Mouse (Mus musculus) embryonic facial prominence, embryonic 13.5 days (tissue): ENCODE measurements around the gene Slc22a23. TPM values are rescaled to one million over a fixed set of nuclear protein-coding genes. Genes with fewer than 3 reads are reported as not detected.

Source experiments
- ATAC-seq: fragments of 200-750 bp; cut with Nextera tagmentation; 2 replicates; pipeline ENCODE4 v1.8.0; 2017; ENCODE audit warnings: low read depth; ENCODE audit not compliant: insufficient number of reproducible peaks, insufficient read depth, low FRiP score, low TSS enrichment
- H3K27ac ChIP-seq: fragments of 300-500 bp; sonication (generic); 2 replicates; pipeline ENCODE4 v1.5.1; 2015; ENCODE audit warnings: moderate library complexity, mild to moderate bottlenecking, inconsistent platforms
- H3K27me3 ChIP-seq: fragments of 300-500 bp; sonication (generic); 2 replicates; pipeline ENCODE4 v1.6.1; 2015; ENCODE audit warnings: mild to moderate bottlenecking, inconsistent platforms
- H3K36me3 ChIP-seq: fragments of 300-500 bp; sonication (generic); 2 replicates; pipeline ENCODE4 v1.6.1; 2015; ENCODE audit warnings: mild to moderate bottlenecking, inconsistent platforms
- H3K4me1 ChIP-seq: fragments of 300-500 bp; sonication (generic); 2 replicates; pipeline ENCODE4 v1.6.1; 2015; ENCODE audit warnings: inconsistent platforms
- H3K4me2 ChIP-seq: fragments of 300-500 bp; sonication (generic); 2 replicates; pipeline ENCODE4 v1.6.1; 2015; ENCODE audit warnings: moderate library complexity, mild to moderate bottlenecking, inconsistent platforms
- H3K4me3 ChIP-seq: fragments of 300-500 bp; sonication (generic); 2 replicates; pipeline ENCODE4 v1.5.1; 2015; ENCODE audit warnings: mild to moderate bottlenecking, inconsistent platforms
- H3K9ac ChIP-seq: fragments of 300-500 bp; sonication (generic); 2 replicates; pipeline ENCODE4 v1.6.1; 2015; ENCODE audit warnings: mild to moderate bottlenecking, inconsistent platforms
- H3K9me3 ChIP-seq: fragments of 300-500 bp; sonication (generic); 2 replicates; pipeline ENCODE4 v1.6.1; 2016; ENCODE audit warnings: inconsistent platforms
- WGBS: fragments of 180-500 bp; shearing (Covaris S2); methylation state at CpG from one replicate; pipeline ENCODE4 v1.1.7; 2015; ENCODE audit warnings: mixed read lengths; 5-methylcytosine and 5-hydroxymethylcytosine counted together
- polyA plus RNA-seq: library from polyadenylated mRNA; unstranded; fragments of >200 nt; fragmentation: Nextera tagmentation; extraction: Ambion mirVana; gene quantifications from 2 replicates; pipeline ENCODE4 v1.2.1, GENCODE M21; 2015

Gene Slc22a23
- polyA plus RNA-seq, 1 experiment from 2014 or later, result 3.3 TPM

DNA sequence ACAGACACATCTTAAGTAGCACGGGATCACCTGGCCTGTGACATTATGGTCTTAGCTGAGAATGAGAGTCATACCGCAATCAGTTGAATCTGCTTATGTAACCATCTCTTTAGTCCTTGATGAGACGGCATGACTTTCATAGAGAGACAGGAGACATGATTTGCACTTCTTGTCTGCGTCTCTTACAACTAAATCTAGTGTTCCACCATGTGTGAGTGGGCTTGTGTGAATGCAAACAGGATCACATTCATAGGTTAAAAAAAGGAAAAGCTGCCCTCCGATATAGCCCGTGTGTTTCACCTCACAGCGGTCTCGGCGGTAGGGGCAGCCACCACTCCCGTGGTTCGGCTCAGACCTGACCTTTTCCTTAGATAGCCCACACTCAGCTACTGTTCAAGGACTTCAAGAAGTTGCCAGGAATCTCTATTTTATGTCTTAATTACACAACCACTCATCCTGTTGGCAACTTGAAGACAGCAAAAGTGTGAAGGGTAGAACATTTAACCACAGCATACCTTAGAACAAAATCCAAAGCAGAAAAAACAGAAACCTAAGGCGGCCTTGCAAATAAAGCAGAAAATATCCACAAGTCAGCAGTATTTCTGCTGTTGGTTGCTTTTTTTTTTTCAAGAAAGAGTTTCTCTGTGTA lies 49.1 kb downstream of the Slc22a23 start:
- no peaks in the 10 kb centered on the region; the same call in 1 of the 2 replicates for H3K36me3 ChIP-seq
- WGBS, result 92% methylated on average over 12 of the region's 12 CpGs
- H3K4me2 ChIP-seq, result no peak overlapping the region
- H3K27me3 ChIP-seq, result no peaks in the 10 kb centered on the region
- H3K4me1 ChIP-seq, result peaks cover 6% of the 10 kb centered on the region
- H3K27ac ChIP-seq, result no peak overlapping the region
- H3K9me3 ChIP-seq, result no peaks in the 10 kb centered on the region
- ATAC-seq, result no peak
- H3K9ac ChIP-seq, result no peak overlapping the region
- no peak overlapping the region for H3K4me3 ChIP-seq

DNA sequence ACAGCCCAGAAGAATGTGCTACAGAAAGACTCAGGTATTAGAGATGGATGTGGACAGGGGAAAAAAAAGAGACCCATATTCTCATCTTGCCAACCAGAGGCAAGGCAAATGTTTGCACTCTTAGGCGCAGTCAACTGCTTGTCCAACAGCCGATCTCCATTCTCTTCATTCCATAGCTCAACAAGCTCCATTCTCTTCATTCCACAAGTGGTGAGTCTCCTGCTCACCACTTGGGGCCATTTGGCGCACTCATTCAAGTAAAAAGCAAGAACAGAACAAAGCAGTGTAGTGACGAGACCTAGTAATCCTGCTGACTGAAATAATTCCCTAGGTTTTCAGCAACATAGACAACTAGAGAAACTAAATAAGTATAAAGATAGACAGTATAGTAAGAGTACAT lies 50.8 kb downstream of the Slc22a23 start:
- no peak overlapping the region for H3K9ac ChIP-seq
- H3K36me3 ChIP-seq, result no peaks in the 10 kb centered on the region; the same call in 1 of the 2 replicates
- no peak overlapping the region for H3K4me2 ChIP-seq
- H3K9me3 ChIP-seq, result no peaks in the 10 kb centered on the region
- no peaks in the 10 kb centered on the region; the same call in 1 of the 2 replicates for H3K4me1 ChIP-seq
- no peak overlapping the region for H3K4me3 ChIP-seq
- no peaks in the 10 kb centered on the region for H3K27me3 ChIP-seq
- ATAC-seq, result no peak
- WGBS, result 72% methylated on average over 4 of the region's 4 CpGs
- H3K27ac ChIP-seq, result no peak overlapping the region

DNA sequence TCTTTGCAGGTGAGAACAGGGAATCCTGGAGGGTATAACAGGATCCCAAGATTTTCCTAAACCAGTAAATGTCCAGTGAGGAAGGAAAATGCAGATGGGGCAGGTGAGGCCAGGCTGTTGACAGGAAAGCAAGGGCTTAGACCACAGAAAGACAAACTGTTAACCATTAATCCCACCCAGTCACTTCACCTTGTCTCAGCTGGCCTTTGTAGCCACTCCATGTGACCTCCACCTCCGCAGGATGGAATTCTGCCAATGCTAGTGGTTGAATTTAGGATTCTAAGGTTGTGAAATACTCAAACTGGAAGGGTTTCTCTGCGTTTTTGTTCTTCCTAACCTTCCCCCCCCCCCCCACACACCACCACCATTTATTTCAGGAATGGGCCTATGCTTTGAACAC lies 52.9 kb downstream of the Slc22a23 start:
- H3K27ac ChIP-seq, result no peak overlapping the region
- 68% methylated on average over 2 of the region's 2 CpGs for WGBS
- no peak overlapping the region for H3K4me2 ChIP-seq
- 0 out of 2 replicates have a peak, but pooled peaks cover 4% of the 10 kb centered on the region for H3K4me1 ChIP-seq
- H3K9ac ChIP-seq, result no peak overlapping the region
- ATAC-seq, result no peak
- H3K27me3 ChIP-seq, result no peaks in the 10 kb centered on the region
- no peaks in the 10 kb centered on the region; the same call in 1 of the 2 replicates for H3K36me3 ChIP-seq
- H3K4me3 ChIP-seq, result no peak overlapping the region
- no peaks in the 10 kb centered on the region for H3K9me3 ChIP-seq

DNA sequence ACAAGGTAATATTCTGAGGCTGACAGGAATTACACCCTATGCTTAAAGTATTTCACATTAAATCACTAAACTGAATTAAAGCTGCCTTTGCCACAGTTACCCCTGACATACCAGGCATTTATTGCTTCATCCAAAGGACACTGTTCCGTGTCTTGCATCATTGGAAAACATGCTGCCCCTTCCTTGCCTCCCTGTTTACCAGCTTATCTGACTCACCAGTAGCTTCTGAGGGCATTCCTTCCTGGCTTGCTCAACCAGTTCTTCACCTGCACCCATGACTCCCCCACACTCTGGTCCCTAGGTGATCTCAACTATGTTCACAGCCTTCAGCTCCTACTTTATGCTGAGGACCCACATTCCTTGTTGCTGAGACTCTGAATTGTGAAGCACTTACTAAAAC lies 54.6 kb downstream of the Slc22a23 start:
- H3K9me3 ChIP-seq, result no peaks in the 10 kb centered on the region
- 89% methylated on average over 1 of the region's 1 CpGs for WGBS
- no peaks in the 10 kb centered on the region for H3K27me3 ChIP-seq
- no peak overlapping the region for H3K4me3 ChIP-seq
- no peak for ATAC-seq
- no peak overlapping the region for H3K4me2 ChIP-seq
- H3K4me1 ChIP-seq, result 0 out of 2 replicates have a peak, but pooled peaks cover 4% of the 10 kb centered on the region
- H3K9ac ChIP-seq, result no peak overlapping the region
- H3K27ac ChIP-seq, result no peak overlapping the region
- H3K36me3 ChIP-seq, result no peaks in the 10 kb centered on the region

- Histone ChIP-seq H3K9ac (no peak overlapping the region), H3K4me1 (0 out of 2 replicates have a peak, but pooled peaks cover 4% of the 10 kb centered on the region), H3K36me3 (no peaks in the 10 kb centered on the region), H3K27me3 (no peaks in the 10 kb centered on the region), H3K27ac (no peak overlapping the region), H3K4me2 (no peak overlapping the region), H3K9me3 (no peaks in the 10 kb centered on the region), H3K4me3 (no peak overlapping the region)
- no peak for ATAC-seq
- 90% methylated on average over 2 of the region's 2 CpGs for WGBS
Measured at GRCm38 (mm10) chr13:34289567-34289966, 55.4 kb downstream of the Slc22a23 start.

DNA sequence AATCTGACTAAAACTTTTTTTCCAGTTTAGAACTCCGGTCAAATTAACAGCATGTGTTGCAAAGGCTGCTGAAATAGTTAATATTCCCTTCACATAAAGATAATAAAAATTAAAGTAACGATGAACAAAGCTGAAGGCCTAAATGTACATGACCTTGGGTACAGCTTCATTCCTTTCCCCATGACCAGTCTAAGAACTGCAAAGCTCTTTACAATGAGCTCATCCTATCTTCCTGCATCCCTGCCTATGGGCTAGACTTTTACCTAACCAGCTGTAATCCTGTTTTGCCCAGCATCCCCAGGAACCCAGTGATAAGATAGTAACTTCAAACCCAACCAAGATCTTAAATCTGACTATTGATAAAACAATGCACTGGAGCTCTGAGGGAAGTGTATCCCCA lies 56.9 kb downstream of the Slc22a23 start:
- no peaks in the 10 kb centered on the region for H3K27me3 ChIP-seq
- no peak overlapping the region for H3K9ac ChIP-seq
- ATAC-seq, result no peak
- H3K27ac ChIP-seq, result no peak overlapping the region
- no peak overlapping the region for H3K4me3 ChIP-seq
- no peak overlapping the region for H3K4me2 ChIP-seq
- 0 out of 2 replicates have a peak, but pooled peaks cover 4% of the 10 kb centered on the region for H3K4me1 ChIP-seq
- 59% methylated on average over 2 of the region's 2 CpGs for WGBS
- no peaks in the 10 kb centered on the region for H3K9me3 ChIP-seq
- no peaks in the 10 kb centered on the region for H3K36me3 ChIP-seq

DNA sequence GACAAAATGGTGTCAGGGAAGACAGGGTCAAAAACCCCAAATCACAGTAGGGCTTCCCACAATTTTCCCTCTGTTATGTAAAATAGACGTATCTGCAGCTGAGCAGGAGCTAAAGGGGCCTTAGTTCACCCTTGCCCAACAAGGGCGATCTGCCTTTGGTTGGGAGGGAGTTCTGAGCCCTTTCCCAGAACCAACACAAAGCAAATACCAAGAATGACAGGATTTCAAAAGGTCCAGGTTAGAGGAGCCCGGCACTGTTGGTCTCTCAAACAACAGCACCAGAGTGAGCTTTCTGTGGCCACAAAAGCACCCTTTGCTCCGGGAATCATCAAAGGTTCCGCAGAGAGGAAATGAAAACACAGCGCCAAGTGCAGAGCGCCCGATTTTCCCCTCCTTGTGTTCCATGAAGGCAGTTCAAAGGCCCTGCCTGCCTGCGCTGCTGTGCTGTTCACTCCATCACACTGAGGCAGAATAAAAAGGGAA lies 57.3 kb downstream of the Slc22a23 start:
- H3K27me3 ChIP-seq, result no peaks in the 10 kb centered on the region
- no peaks in the 10 kb centered on the region for H3K9me3 ChIP-seq
- no peaks in the 10 kb centered on the region for H3K36me3 ChIP-seq
- no peak overlapping the region for H3K9ac ChIP-seq
- no peak overlapping the region for H3K4me3 ChIP-seq
- H3K27ac ChIP-seq, result no peak overlapping the region
- no peak overlapping the region for H3K4me2 ChIP-seq
- 0 out of 2 replicates have a peak, but pooled peaks cover 4% of the 10 kb centered on the region for H3K4me1 ChIP-seq
- ATAC-seq, result no peak
- WGBS, result 15% methylated on average over 9 of the region's 9 CpGs

DNA sequence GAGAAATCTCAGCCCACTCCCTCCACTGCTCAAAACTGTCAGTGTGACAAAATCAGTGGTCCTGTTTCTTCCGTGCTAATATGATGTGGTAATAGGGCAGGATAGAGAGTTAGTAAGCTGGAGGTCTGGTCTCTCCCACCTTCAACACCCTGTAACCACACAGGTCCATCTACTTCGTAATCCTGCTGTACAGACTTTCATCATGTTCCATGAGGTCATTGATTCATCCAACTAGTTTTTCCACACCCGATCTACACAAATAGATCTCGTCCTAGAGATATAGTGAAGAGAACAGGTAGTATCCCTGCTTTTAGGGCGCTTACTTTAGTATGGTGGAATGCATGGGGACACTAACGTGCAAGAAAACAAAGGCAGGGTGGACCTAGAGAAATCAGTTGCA lies 63.6 kb downstream of the Slc22a23 start:
- Histone ChIP-seq H3K9ac (no peak overlapping the region), H3K27me3 (no peaks in the 10 kb centered on the region), H3K9me3 (no peaks in the 10 kb centered on the region), H3K4me2 (no peak overlapping the region), H3K36me3 (no peaks in the 10 kb centered on the region), H3K4me3 (no peak overlapping the region), H3K27ac (no peak overlapping the region), H3K4me1 (peaks cover 5% of the 10 kb centered on the region; the same call in 1 of the 2 replicates)
- 87% methylated on average over 6 of the region's 6 CpGs for WGBS
- ATAC-seq, result no peak

DNA sequence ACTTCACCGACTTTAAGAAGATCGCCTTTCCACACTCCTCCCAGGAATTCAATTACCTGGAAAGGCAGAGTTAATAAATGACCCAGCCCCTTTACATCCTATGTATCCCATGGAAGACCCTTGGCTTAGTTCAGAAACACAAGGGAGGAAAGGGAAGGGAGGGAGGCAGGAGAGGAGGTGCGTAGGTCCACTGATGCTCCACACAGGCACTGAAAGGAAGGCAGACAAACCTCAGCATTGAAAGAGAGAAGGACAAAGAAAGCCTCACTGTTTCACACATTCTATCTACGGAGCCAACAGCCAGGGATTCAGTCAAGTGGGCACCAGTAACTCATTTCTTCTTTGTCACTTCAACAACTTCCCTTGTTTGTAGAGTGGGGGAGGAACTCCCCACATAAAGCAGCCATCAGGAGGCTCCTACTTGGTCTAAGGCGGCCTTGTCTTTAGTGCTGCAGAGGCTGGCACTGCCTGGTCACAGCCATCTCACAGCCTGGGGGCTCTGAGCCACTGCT lies 66.2 kb downstream of the Slc22a23 start:
- ATAC-seq, result no peak

DNA sequence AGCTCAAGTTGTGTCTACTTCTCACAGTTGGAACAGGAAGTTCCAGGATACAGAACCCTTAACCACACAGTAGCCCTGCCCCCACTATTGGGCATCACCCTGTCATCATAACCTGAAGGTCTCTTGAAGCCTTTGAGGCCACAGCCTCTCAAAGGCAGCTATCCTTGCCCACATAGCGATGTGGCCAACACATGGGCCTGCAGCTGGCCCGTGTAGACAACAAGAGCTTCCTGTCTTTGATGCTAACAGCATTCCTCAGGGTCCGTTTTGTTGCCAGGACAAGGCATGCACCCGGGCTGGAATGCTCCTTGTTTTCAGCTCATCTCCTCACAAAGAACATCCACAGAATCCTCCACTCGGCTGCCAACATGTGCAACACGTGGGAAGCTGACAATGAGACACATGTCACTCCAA lies 66.7 kb downstream of the Slc22a23 start:
- no peaks in the 10 kb centered on the region for H3K36me3 ChIP-seq
- peaks cover 5% of the 10 kb centered on the region; the same call in 1 of the 2 replicates for H3K4me1 ChIP-seq
- 60% methylated on average over 6 of the region's 6 CpGs for WGBS
- no peak overlapping the region for H3K4me2 ChIP-seq
- no peak overlapping the region for H3K9ac ChIP-seq
- ATAC-seq, result no peak
- H3K27ac ChIP-seq, result no peak overlapping the region
- no peak overlapping the region for H3K4me3 ChIP-seq
- no peaks in the 10 kb centered on the region for H3K27me3 ChIP-seq
- no peaks in the 10 kb centered on the region for H3K9me3 ChIP-seq

More for the DNA sequence above, 66.2 kb downstream of the Slc22a23 start:
- no peak overlapping the region for H3K4me3 ChIP-seq
- no peak overlapping the region for H3K27ac ChIP-seq
- H3K9ac ChIP-seq, result no peak overlapping the region
- H3K27me3 ChIP-seq, result no peaks in the 10 kb centered on the region
- H3K4me1 ChIP-seq, result peaks cover 5% of the 10 kb centered on the region; the same call in 1 of the 2 replicates
- 69% methylated on average over 5 of the region's 5 CpGs for WGBS
- no peaks in the 10 kb centered on the region for H3K36me3 ChIP-seq
- no peak overlapping the region for H3K4me2 ChIP-seq
- no peaks in the 10 kb centered on the region for H3K9me3 ChIP-seq

- WGBS, result 89% methylated on average over 2 of the region's 2 CpGs
- Histone ChIP-seq H3K27ac (no peak overlapping the region), H3K9ac (no peak overlapping the region), H3K4me3 (no peak overlapping the region), H3K4me2 (no peak overlapping the region), H3K27me3 (no peaks in the 10 kb centered on the region), H3K4me1 (peaks cover 5% of the 10 kb centered on the region), H3K36me3 (no peaks in the 10 kb centered on the region), H3K9me3 (no peaks in the 10 kb centered on the region)
- ATAC-seq, result no peak
Measured at GRCm38 (mm10) chr13:34277611-34278010, 67.4 kb downstream of the Slc22a23 start.

- ATAC-seq, result no peak
- H3K27me3 ChIP-seq, result no peaks in the 10 kb centered on the region
- peaks cover 11% of the 10 kb centered on the region for H3K4me1 ChIP-seq
- H3K4me2 ChIP-seq, result no peak overlapping the region
- H3K36me3 ChIP-seq, result no peaks in the 10 kb centered on the region
- no peak overlapping the region for H3K9ac ChIP-seq
- 80% methylated on average over 3 of the region's 3 CpGs for WGBS
- no peak overlapping the region for H3K4me3 ChIP-seq
- no peaks in the 10 kb centered on the region for H3K9me3 ChIP-seq
- H3K27ac ChIP-seq, result no peak overlapping the region
Measured at GRCm38 (mm10) chr13:34277001-34277400, 68.0 kb downstream of the Slc22a23 start.
